24 mouse cellular contexts compared by ENCODE assay signal in the genomic region with DNA sequence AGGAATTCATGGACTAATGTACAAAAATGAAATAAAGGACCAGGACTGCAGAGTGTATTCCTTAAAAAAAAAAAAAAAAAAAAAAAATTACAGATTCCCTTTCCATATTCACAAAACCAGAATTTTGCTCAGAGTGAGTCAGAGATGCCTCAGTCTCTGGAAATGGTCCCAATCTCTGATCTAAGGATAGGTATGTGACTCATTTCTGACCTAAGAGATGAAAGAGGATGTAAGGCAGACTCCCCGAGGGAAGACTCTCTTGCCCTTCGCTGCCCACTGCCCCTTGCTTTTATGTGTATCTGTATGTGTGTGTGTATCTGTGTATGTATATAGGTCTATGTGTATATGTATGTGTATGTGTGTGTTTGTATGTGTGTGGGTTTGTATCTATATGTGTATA. TPM values are rescaled to one million over a fixed set of nuclear protein-coding genes. Genes with fewer than 3 reads are reported as not detected.
DNase-seq lines count a peak whose midpoint lies in the region; ATAC-seq and TF ChIP-seq lines count a peak whose summit lies in the region.
"Had no signal": no experiment of that assay in that cellular context is flagged by ENCODE, and none has a peak within 500 bp of the region (broad histone marks: within the 10 kb centered on the region; RNA-seq: fewer than 3 reads in every experiment).

No protein-coding gene starts in this region.

- H3K79me2 ChIP-seq in C2C12 (ENCODE audit: control insufficient read depth, insufficient read depth) = no peaks in the 10 kb centered on the region

- H3K36me3 ChIP-seq in C2C12 (ENCODE audit: control insufficient read depth, insufficient read depth) = no peaks in the 10 kb centered on the region
- H3K36me3 ChIP-seq: embryonic facial prominence, embryonic 12.5 days; hindbrain, embryonic 10.5 days; limb, embryonic 12.5 days; midbrain, embryonic 10.5 days; neural tube, embryonic 15.5 days had no signal

- H3K79me3 ChIP-seq in C2C12 (ENCODE audit: low read depth) = no peaks in the 10 kb centered on the region

- TF ChIP-seq CTCF in C2C12 (IDR thresholded peaks at IDR 0.05; ENCODE audit: control insufficient read depth, insufficient read depth, insufficient read length) = no peak

- H3K27me3 ChIP-seq in C2C12 (ENCODE audit: control insufficient read depth, insufficient read depth, insufficient read length) = no peaks in the 10 kb centered on the region
- H3K27me3 ChIP-seq: embryonic facial prominence, embryonic 12.5 days; limb, embryonic 12.5 days; neural tube, embryonic 15.5 days had no signal

- peak; percentile 73 for ATAC-seq in frontal cortex, adult (ENCODE audit: low TSS enrichment)
- ATAC-seq: CD4-positive, CD25-positive, alpha-beta regulatory T cell, adult 4 months; forebrain, postnatal 0 days; hindbrain, embryonic 16.5 days; intestine, postnatal 0 days; liver, postnatal 0 days; lung, postnatal 0 days had no signal

- no peak overlapping the region for H3ac ChIP-seq in C2C12 (ENCODE audit: control insufficient read depth, insufficient read length, low read depth)

- H3K4me3 ChIP-seq in C2C12 (ENCODE audit: insufficient read depth, poor library complexity, severe bottlenecking) = no peak overlapping the region
- H3K4me3 ChIP-seq: embryonic facial prominence, embryonic 12.5 days; hindbrain, embryonic 10.5 days; layer of hippocampus, adult 2 months; limb, embryonic 12.5 days; midbrain, embryonic 10.5 days; neural tube, embryonic 15.5 days had no signal

- no peak for DNase-seq in frontal cortex, postnatal 10 days (ENCODE audit: low spot score in 2 of 2)
- DNase-seq in adrenal gland, postnatal 10 days = peak; percentile 28
- no peak for DNase-seq in B cell, adult 2 months
- no peak for DNase-seq in gastrocnemius, postnatal 4 days (ENCODE audit: low spot score in 2 of 2)
- DNase-seq in layer of hippocampus, adult 9-11 months = no peak
- DNase-seq: cerebellum, adult 11 months; cerebellum, postnatal 14 days; forebrain, postnatal 0 days; kidney, postnatal 25 days; layer of hippocampus, postnatal 36 days; liver, postnatal 0 days; thymus, adult 2 months had no signal

TF ChIP-seq in C2C12, 6 proteins besides CTCF, POLR2A, EP300 and RAD21:
- no peak for TF ChIP-seq USF1 (IDR thresholded peaks at IDR 0.05; ENCODE audit: low read depth)
- TF ChIP-seq MAX (IDR thresholded peaks at IDR 0.05) = no peak
- no peak for TF ChIP-seq CEBPB (IDR thresholded peaks at IDR 0.05; ENCODE audit: low read depth)
- no peak for TF ChIP-seq MYOD1 (IDR thresholded peaks at IDR 0.05; ENCODE audit: control insufficient read depth, insufficient read length, low read depth)
- no peak for TF ChIP-seq MYOG (IDR thresholded peaks at IDR 0.05; ENCODE audit: control insufficient read depth, extremely low read depth, insufficient read length)
- TF ChIP-seq FOSL1 (IDR thresholded peaks at IDR 0.05; ENCODE audit: insufficient read depth, low read length, poor library complexity, severe bottlenecking) = peak; percentile 79

RNA-seq across cellular contexts. Expression of gene Hlx, which starts 37.0 kb away (rescaled TPM):
- 34.7 TPM for polyA plus RNA-seq in C2C12 (2012; fragmentation: generic; extraction: Trizol)
- 10 to 100 TPM; 40.7 to 47.8 TPM for total RNA-seq in adrenal gland, postnatal 10 days (2021)
- total RNA-seq in gastrocnemius, postnatal 4 days (2021) = 10 to 100 TPM; 22.5 to 27.7 TPM
- polyA plus RNA-seq: CD4-positive, CD25-positive, alpha-beta regulatory T cell, adult 4 months had no signal
